Mouse (Mus musculus) heart, embryonic 10.5 days (tissue): ENCODE results near the gene Pxk. TPM values are rescaled to one million over a fixed set of nuclear protein-coding genes. Genes with fewer than 3 reads are reported as not detected.

Source experiments
- DNase-seq: peaks from one replicate; pipeline ENCODE4 v3.0.0-alpha.2; 2017; ENCODE audit warnings: low spot score
- H3K27ac ChIP-seq: fragments of 300-500 bp; sonication (generic); 2 replicates; pipeline ENCODE4 v1.5.1; 2016; ENCODE audit warnings: mild to moderate bottlenecking
- H3K27me3 ChIP-seq: fragments of 300-500 bp; sonication (generic); 2 replicates; pipeline ENCODE4 v1.6.1; 2016; ENCODE audit warnings: mild to moderate bottlenecking; ENCODE audit not compliant: poor library complexity, insufficient read depth, severe bottlenecking
- H3K36me3 ChIP-seq: fragments of 300-500 bp; sonication (generic); 2 replicates; pipeline ENCODE4 v1.6.1; 2016; ENCODE audit warnings: mild to moderate bottlenecking, moderate library complexity
- H3K4me1 ChIP-seq: fragments of 300-500 bp; sonication (generic); 2 replicates; pipeline ENCODE4 v1.6.1; 2016; ENCODE audit warnings: mild to moderate bottlenecking
- H3K4me3 ChIP-seq: fragments of 300-500 bp; sonication (generic); 2 replicates; pipeline ENCODE4 v1.5.1; 2016; ENCODE audit warnings: mild to moderate bottlenecking, moderate library complexity
- H3K9me3 ChIP-seq: fragments of 300-500 bp; sonication (generic); 2 replicates; pipeline ENCODE4 v1.6.1; 2016; ENCODE audit warnings: mild to moderate bottlenecking, moderate library complexity
- WGBS: fragments of 180-500 bp; shearing (Covaris S2); methylation state at CpG from one replicate; pipeline ENCODE4 v1.1.7; 2016; 5-methylcytosine and 5-hydroxymethylcytosine counted together
- polyA plus RNA-seq: library from polyadenylated mRNA; unstranded; fragments of >200 nt; fragmentation: Nextera tagmentation; extraction: Ambion mirVana; gene quantifications from 2 replicates; pipeline ENCODE4 v1.2.1, GENCODE M21; 2016

The Pxk gene
- polyA plus RNA-seq, 1 experiment from 2014 or later = 23.1 TPM

DNA sequence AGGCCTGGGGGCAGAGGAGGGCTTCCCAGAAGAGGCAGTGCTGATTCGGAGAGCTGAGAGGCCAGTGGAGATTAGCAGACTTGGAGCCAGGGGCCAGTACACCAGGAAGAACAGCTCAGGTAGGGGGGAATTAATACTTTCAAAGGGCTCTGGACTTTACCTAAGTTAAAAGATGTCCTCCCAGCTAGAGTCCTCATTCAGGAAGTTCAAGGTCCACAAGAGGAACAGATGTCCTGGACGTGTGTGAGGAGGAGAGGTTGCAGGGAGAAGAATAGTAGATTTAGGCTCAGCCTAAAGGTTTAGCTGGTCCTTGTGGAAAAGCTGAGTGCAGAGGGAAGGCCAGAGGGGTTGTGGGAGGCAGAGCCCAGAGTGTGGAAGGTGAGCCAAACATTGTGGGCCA, 36.2 kb downstream of the Pxk start:
- Histone ChIP-seq H3K36me3 (peaks cover 7% of the 10 kb centered on the region; the same call in 1 of the 2 replicates), H3K4me3 (no peak overlapping the region), H3K27me3 (no peaks in the 10 kb centered on the region), H3K27ac (no peak overlapping the region; the same call in 1 of the 2 replicates), H3K4me1 (0 out of 2 replicates have a peak, but pooled peaks cover 2% of the 10 kb centered on the region), H3K9me3 (no peaks in the 10 kb centered on the region)
- no peak for DNase-seq
- WGBS = 75% methylated on average over 2 of the region's 2 CpGs

DNA sequence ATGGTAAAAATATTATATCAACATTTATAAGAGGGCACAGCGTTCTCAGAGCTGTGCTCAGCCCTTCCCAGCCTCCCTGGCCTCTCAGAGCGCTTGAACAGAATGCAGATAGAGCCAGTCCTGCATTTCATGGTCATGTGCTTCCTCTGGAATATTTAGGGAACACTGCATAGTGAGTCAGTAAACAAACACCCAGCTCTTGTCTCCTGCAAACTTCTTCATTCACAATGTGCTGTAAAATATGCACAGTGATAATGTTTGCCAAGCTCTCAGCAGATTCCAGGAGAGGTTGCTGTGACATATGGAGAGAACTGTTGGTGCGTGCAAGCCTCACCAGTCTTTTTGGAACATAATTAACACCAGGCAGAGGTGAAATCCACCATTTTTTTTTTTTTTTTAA, 37.1 kb downstream of the Pxk start:
- Histone ChIP-seq H3K4me1 (0 out of 2 replicates have a peak, but pooled peaks cover 2% of the 10 kb centered on the region), H3K9me3 (no peaks in the 10 kb centered on the region), H3K36me3 (peaks cover 9% of the 10 kb centered on the region; the same call in 1 of the 2 replicates), H3K27ac (no peak overlapping the region), H3K27me3 (no peaks in the 10 kb centered on the region), H3K4me3 (no peak overlapping the region)
- DNase-seq = no peak
- WGBS = 56% methylated on average over 3 of the region's 3 CpGs

DNA sequence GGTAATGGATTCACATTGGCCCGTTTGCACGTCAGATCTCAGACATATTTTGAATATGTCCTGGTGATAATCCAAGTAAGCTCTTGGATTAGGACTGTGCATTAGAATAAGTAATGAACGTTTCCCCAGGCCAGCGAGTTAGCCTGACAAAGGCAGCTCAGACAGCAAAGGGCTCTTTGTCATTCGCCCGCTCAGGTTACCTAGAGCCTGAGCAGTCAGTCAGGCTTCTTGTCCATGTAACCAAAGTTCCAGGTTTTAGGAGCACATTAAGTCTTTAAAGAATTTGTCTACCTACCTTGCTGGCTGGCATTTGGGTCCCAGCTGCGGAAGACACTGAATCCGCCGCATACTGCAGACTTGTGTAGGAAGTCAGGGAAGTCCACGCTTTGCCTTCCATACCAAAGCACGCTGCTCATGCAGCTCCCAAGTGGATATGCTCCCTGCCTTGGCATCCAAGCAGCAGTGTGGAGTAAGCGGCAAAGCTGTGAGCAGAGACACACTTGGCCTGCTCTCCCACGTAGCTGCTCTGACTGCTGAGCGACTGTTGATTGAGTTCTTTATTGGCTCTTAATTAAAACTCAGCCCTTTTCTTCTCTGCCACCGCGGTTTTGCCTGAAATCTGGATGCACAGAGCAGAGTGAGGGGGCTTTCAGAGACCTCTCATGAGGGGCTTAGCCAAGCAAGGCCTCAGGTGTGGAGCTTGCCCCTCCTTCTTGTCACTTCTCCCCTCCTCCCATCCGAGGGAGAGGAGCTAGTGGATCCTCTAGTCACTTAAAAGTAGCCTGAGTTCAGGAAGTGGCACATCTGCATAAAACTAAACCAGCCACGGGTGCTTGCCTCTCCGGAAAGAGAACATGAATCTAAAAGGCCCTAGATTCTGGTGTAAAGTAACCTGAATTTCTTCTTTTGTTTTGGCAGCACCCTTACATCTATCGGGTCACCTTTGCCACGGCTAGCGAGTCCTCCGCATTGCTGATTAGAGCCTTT, 42.0 kb downstream of the Pxk start:
- 77% methylated on average over 23 of the region's 23 CpGs for WGBS
- DNase-seq = no peak
- H3K36me3 ChIP-seq = peaks cover 35% of the 10 kb centered on the region
- no peak overlapping the region for H3K4me3 ChIP-seq
- no peaks in the 10 kb centered on the region for H3K9me3 ChIP-seq
- H3K27me3 ChIP-seq = no peaks in the 10 kb centered on the region
- 0 out of 2 replicates have a peak, but pooled peaks cover 2% of the 10 kb centered on the region for H3K4me1 ChIP-seq
- H3K27ac ChIP-seq = no peak overlapping the region

DNA sequence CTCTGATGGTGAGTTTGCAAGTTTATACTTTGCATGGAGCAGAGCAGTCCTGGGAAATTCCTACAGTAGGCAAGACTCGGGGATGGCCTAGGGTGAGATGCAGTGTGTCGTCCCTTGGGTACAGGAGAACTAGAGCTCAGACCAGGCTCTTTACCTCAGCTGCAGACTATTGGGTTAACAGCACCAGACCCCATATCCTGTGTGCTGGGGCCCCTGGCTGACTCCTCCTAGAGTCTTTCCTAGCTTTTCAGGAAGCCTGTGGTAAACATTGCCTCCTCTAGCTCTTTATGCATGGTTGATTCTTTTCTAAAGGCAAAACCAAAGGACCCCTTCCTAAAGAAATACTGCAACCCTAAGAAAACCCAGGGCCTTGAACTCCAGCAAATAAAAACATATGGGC, 43.1 kb downstream of the Pxk start:
- no peak for DNase-seq
- Histone ChIP-seq H3K9me3 (no peaks in the 10 kb centered on the region), H3K36me3 (peaks cover 40% of the 10 kb centered on the region), H3K27me3 (no peaks in the 10 kb centered on the region), H3K4me3 (no peak overlapping the region), H3K27ac (no peak overlapping the region), H3K4me1 (peaks cover 5% of the 10 kb centered on the region)
- WGBS = 88% methylated on average over 2 of the region's 2 CpGs

DNA sequence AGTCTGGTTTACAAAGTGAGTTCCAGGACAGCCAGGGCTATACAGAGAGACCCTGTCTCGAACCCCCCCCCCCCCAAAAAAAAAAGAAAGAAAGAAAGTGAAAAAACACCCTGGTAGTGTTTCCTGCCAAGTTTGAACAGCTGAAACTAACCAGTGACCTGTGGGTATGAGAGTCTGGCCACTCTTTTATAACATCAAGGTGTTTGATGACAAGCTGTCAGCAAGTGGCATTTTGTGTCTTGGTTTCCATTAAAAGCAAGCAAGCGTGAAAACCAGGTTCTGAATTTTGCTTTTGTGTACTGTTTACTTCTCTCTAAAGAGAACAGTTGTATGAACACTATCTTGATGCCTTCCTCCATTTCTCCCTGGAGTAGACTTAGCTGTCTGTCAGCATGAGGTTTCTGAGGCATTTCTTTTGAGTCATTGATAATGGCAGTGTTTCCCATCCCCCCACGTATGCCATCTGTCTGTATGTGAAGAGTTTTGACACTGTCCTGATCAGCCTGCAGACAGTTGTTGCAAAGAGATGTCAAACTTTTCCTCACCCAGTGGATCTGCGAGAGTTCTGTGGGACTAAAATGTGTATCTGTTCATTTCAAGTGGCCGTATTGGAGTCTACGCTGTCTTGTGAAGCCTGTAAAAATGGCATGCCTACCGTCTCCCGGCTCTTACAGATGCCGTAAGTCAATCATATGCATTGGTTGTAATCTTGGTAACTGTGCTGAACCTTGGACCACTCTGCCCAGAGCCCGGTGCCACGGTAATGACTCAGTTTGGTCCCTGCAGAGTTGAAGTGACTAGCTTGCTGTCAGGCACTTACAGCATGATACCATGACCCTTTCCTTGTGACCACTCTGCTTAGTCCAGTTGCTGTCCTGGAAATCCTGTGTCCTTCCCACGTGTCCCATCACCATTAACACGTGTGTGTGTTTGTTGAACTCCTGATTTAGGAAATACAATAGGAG, 47.9 kb downstream of the Pxk start:
- Histone ChIP-seq H3K4me3 (no peak overlapping the region), H3K4me1 (peaks cover 12% of the 10 kb centered on the region), H3K9me3 (no peaks in the 10 kb centered on the region), H3K27me3 (no peaks in the 10 kb centered on the region), H3K27ac (no peak overlapping the region), H3K36me3 (peaks cover 41% of the 10 kb centered on the region)
- 62% methylated on average over 13 of the region's 13 CpGs for WGBS
- no peak for DNase-seq

DNA sequence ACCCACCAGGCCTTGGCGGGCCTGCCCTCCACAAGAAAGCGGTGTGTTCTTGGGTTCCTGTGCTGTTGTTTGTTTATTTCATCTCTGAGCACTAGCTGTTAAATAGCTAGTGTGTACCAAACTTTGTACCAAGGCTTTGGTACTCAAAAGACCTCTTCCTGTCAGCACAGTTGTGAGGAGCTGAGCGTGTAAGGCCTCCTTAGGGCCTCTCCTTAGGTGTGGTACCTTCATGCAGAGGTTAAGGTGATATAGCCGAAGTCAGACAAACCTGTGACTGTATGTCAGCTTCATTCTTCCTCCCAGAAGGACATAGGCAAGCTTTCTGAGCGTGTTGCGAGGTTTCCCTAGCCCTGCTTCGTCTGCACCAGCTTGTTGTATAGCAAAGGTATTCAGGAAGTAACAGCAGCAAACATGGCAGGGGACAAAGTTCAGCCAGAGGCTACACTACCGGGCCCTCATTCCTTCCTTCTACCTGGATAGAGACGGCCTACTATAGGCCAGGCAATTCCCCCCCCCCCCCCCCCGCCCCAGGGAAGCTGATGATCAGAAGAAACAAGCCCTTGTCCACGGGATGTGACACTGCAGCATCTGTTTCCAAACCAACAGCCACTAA, 48.7 kb downstream of the Pxk start:
- Histone ChIP-seq H3K27ac (no peak overlapping the region), H3K9me3 (no peaks in the 10 kb centered on the region), H3K4me3 (no peak overlapping the region), H3K4me1 (peaks cover 12% of the 10 kb centered on the region), H3K36me3 (peaks cover 41% of the 10 kb centered on the region), H3K27me3 (no peaks in the 10 kb centered on the region)
- no peak for DNase-seq
- 75% methylated on average over 11 of the region's 11 CpGs for WGBS

DNA sequence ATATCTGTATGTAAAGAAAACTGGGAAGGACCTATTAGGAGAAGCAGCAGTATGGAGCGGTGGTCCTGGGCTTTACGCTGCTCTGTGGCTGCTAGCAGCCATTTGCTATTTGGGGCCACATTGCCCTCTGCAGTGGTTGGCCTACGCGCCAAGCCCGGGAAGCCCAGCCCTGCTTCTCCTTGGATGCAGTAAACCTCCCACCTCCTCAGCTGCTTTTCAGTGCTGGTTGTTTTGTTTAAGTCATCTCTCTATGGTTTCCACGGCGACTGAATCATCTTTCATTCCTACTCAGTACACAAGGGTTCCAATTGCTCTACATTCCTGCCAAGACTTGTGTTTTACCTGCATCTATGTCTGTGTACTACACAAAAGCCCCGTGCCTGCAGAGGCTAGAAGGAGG, 50.8 kb downstream of the Pxk start:
- no peak overlapping the region for H3K27ac ChIP-seq
- no peaks in the 10 kb centered on the region for H3K9me3 ChIP-seq
- peaks cover 42% of the 10 kb centered on the region for H3K36me3 ChIP-seq
- H3K4me1 ChIP-seq = peaks cover 12% of the 10 kb centered on the region
- H3K4me3 ChIP-seq = no peak overlapping the region
- H3K27me3 ChIP-seq = no peaks in the 10 kb centered on the region
- no peak for DNase-seq
- 88% methylated on average over 8 of the region's 8 CpGs for WGBS

DNA sequence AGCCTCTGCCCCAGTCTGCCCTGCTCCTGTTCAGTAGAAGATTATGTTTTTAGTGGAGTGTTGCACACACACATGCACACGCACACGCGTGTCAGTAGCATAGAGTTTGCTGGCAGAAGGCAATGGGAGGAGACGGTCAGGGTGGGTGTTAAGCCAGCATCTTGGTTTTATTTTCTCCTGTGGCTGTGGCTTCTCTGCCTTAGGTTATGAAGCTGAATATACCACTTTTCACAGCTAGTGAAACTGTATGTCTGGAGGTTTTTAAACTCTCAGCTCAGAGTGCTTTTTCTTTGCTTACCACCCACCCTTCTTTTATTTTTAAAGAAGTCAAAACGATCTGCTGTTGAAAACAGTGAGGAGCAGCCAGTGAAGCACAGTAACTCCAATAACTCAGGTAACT, 53.7 kb downstream of the Pxk start:
- Histone ChIP-seq H3K27ac (no peak overlapping the region), H3K36me3 (peaks cover 27% of the 10 kb centered on the region)

DNA sequence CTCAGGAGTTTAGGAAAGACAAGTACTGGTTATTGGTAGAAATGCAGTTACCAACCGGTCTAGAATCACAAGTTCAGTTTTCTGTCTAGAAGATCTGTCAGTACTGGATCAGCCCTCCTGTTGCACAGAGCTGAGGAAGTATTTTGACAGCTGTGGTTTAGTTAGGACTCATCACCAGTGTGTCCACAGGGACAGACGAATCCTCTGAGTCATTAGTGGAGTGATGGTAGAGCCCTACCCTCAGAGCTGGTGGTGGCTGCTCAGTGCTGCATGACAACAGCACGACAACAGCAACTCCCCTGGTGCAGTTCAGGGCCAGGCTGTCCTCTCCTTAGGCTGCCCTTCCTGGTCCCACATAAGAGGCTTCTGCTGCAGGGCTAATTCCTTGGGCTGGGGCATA, 56.1 kb downstream of the Pxk start:
- DNase-seq = no peak
- peaks cover 24% of the 10 kb centered on the region for H3K36me3 ChIP-seq
- no peaks in the 10 kb centered on the region for H3K27me3 ChIP-seq
- no peaks in the 10 kb centered on the region for H3K9me3 ChIP-seq
- H3K4me1 ChIP-seq = no peaks in the 10 kb centered on the region
- H3K4me3 ChIP-seq = no peak overlapping the region
- H3K27ac ChIP-seq = no peak overlapping the region
- WGBS = 75% methylated on average over 3 of the region's 3 CpGs

More for the DNA sequence above, 53.7 kb downstream of the Pxk start:
- no peaks in the 10 kb centered on the region for H3K27me3 ChIP-seq
- WGBS = 89% methylated on average over 5 of the region's 5 CpGs
- H3K9me3 ChIP-seq = no peaks in the 10 kb centered on the region
- peaks cover under 1% of the 10 kb centered on the region; the same call in 1 of the 2 replicates for H3K4me1 ChIP-seq
- no peak overlapping the region for H3K4me3 ChIP-seq
- no peak for DNase-seq

DNA sequence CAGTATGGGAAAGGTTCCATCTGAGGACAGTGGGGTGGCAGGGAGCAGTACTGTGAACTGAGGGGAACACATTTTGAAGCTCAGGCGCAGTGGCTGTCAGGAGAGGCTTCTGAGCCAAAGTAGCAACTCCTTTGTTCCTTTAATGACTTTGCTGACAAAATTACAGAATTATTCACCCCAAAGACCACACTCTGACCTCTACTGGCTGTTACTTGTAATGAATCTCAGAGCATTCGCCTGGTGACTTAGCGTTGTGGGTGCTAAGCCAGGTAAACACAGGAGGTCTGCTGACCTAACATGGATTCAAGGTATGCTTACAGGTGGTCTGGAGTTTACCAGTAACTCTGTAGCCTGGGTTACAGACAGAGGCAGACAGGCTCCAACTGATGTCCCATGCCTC, 58.9 kb downstream of the Pxk start:
- no peak for DNase-seq
- H3K27ac ChIP-seq = no peak overlapping the region

DNA sequence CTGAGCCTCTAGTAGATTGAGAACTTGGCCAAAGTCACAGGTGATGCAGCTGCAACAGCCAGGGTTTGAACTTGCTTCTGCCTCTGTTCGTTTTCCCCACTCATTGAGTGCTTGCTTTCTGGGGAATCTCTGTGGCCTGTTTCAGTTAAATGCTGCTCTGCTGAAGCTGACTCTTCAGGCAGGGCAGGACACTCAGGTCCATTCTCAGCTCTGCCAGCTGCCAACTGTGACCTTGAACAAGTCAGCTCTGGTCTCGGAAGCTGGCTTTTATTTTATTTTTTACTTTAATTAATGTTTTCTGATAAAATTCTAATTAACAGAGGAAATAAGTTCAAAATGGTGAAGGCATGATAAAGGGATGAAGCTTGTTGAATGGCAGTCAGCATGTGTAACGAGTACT, 60.7 kb downstream of the Pxk start:
- Histone ChIP-seq H3K4me3 (no peak overlapping the region), H3K27ac (no peak overlapping the region), H3K27me3 (no peaks in the 10 kb centered on the region), H3K9me3 (no peaks in the 10 kb centered on the region), H3K4me1 (no peaks in the 10 kb centered on the region), H3K36me3 (peaks cover 35% of the 10 kb centered on the region)
- no peak for DNase-seq
- WGBS = 83% methylated on average over 3 of the region's 3 CpGs

More for the DNA sequence above, 58.9 kb downstream of the Pxk start:
- Histone ChIP-seq H3K9me3 (no peaks in the 10 kb centered on the region), H3K27me3 (no peaks in the 10 kb centered on the region), H3K4me3 (no peak overlapping the region), H3K4me1 (no peaks in the 10 kb centered on the region), H3K36me3 (peaks cover 30% of the 10 kb centered on the region)
- WGBS = 36% methylated on average over 3 of the region's 3 CpGs

DNA sequence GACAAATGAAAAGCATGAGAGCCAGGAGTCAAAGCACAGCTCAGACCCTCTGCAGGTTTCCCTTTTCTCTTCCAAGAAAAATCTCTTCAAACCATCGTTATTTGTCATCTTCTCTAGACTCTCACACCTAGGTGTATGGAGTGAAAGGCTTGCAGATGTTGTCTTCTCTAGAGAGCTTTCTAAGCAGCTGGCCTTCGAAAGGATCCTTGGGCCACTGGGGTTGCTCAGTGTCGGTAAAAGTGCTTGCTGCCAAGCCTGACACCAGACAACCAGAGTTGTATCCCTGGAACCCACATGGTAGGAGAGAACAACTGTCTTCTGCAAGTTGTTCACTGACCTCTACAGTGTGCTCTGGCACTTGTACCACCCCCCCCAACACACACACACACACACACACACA, 61.1 kb downstream of the Pxk start:
- Histone ChIP-seq H3K27me3 (no peaks in the 10 kb centered on the region), H3K4me1 (no peaks in the 10 kb centered on the region), H3K27ac (no peak overlapping the region), H3K9me3 (no peaks in the 10 kb centered on the region), H3K4me3 (no peak overlapping the region), H3K36me3 (peaks cover 39% of the 10 kb centered on the region)
- WGBS = 72% methylated on average over 3 of the region's 3 CpGs
- DNase-seq = no peak
